Mouse (Mus musculus) ZHBTc4 (cell line): ENCODE measurements around the gene 1700016C15Rik.
A peak's percentile ranks its signal among the peaks of the same experiment; 100 is the strongest.

Source experiments
- DNase-seq: peaks from one replicate; pipeline ENCODE4 v3.0.0-alpha.2; 2011; ENCODE audit warnings: low read depth, low spot score

1700016C15Rik gene

DNA sequence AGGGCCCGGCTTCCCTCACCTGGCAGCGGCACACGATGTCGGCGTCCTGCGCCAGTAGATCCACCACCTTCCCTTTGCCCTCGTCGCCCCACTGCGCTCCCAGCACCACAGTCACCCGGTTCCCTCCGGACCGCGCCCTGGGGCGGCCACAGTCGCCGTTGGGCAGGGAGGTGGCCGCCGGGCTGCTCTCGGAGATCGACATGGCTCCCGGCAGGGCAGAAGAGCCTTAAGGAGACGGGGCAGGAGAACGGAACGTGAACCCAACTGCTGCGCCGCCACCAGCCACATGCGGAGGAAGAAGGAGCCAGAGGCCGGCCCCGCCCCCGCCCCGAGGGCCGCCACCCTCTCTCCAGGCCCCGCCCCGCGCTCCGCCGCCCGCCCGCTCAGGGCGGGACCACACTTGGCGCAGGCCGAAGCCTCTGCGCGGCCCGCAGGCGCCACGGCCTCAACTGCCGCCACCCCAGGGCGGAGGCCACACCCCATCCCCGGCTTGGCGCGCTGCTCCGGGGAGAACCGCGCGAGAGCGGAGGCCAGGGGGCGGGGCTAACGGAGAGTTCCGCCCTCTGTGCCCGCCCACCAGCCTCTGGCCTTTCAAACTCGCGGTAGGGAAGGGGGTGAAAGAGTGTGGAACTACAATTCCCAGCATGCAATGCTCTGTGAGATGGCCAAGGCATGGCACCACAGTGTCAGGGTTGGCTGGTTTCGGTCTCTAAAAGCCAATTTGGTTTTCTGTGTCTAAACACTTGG, 66.8 kb downstream of the 1700016C15Rik start, which contains the start of gene Adss:
Gene Adss, minus strand, starts transcription at position 319 of the 747 bp plus-strand sequence.
- DNase-seq, result peak; percentile 99

DNA sequence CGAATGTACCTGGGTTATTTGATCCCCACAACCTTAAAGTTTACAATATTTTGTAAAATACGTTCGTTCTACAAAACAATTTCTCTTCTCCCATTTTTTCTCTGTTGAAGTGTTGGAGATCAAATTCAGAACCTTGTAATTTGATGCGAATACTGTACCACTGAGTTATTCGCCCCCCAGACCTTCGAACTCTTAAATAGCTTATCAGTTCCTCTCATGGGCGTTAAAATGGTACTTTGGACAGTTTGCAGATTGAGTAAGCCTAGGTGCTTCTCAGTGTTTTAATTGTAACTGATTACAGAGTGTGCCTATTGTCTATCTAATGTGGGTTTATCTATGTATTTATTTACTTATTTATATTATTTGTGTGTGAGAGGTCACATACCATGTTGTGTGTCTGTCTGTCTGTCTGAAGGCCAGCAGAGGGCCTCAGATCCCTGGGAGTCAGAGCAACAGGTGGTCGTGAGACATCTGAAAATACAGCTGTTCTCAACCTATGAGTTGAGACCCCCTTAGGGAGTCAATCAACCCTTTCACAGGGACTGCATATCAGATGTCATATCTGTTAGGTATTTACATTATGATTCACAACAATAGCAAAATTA, 67.6 kb downstream of the 1700016C15Rik start:
- DNase-seq, result peak; percentile 22
